Mouse (Mus musculus) G1E (cell line): ENCODE measurements around the gene Kdelr2. TPM values are rescaled to one million over a fixed set of nuclear protein-coding genes. Genes with fewer than 3 reads are reported as not detected.

ENCODE experiments used
- ATAC-seq: 2 replicates; pipeline ENCODE4 v1.8.0; 2016; ENCODE audit warnings: mild to moderate bottlenecking; ENCODE audit not compliant: insufficient number of reproducible peaks, poor library complexity, low FRiP score, severe bottlenecking; ENCODE audit errors: extremely low read depth
- DNase-seq: peaks from one replicate; pipeline ENCODE4 v3.0.0; 2012; ENCODE audit warnings: low spot score
- H3K27me3 ChIP-seq: 2 replicates; pipeline ENCODE4 v1.6.1; 2012; ENCODE audit warnings: mild to moderate bottlenecking, low read length, inconsistent platforms; ENCODE audit not compliant: insufficient read depth
- H3K36me3 ChIP-seq: replicated peaks from 2 replicates; pipeline ENCODE3; 2012; ENCODE audit warnings: mild to moderate bottlenecking, inconsistent platforms
- H3K4me1 ChIP-seq: 2 replicates; pipeline ENCODE4 v1.6.1; 2012; ENCODE audit warnings: low read depth, low read length, inconsistent platforms, mixed read lengths; ENCODE audit not compliant: insufficient read depth
- H3K4me3 ChIP-seq: 2 replicates; pipeline ENCODE4 v1.5.1; 2012; ENCODE audit warnings: low read depth, mild to moderate bottlenecking, inconsistent platforms, low read length, moderate library complexity, mixed read lengths
- H3K9me3 ChIP-seq: replicated peaks from 2 replicates; pipeline ENCODE4 v1.6.1; 2012; ENCODE audit warnings: inconsistent platforms
- CTCF ChIP-seq: IDR thresholded peaks from 2 replicates; pipeline ENCODE4 v1.5.1; 2012; ENCODE audit warnings: low read depth, low read length, inconsistent platforms, mixed read lengths
- GATA1 ChIP-seq: IDR thresholded peaks from 2 replicates; pipeline ENCODE4 v1.6.1; 2012; ENCODE audit warnings: borderline replicate concordance, low read length, inconsistent platforms, mixed read lengths
- GATA2 ChIP-seq: IDR thresholded peaks from 2 replicates; pipeline ENCODE4 v1.6.1; 2012; ENCODE audit warnings: low read depth, low read length, inconsistent platforms, borderline replicate concordance
- POLR2AphosphoS5 ChIP-seq: IDR thresholded peaks from 2 replicates; pipeline ENCODE4 v1.6.1; 2012; ENCODE audit warnings: low read depth, low read length, inconsistent platforms; ENCODE audit not compliant: insufficient replicate concordance
- TAL1 ChIP-seq: conservative IDR thresholded peaks from 2 replicates; pipeline ENCODE4 v1.6.1; 2012; ENCODE audit warnings: low read depth, low read length, inconsistent platforms, mixed read lengths
- polyA plus RNA-seq: library from polyadenylated mRNA; stranded (reverse); fragments of >175 nt; gene quantifications from 2 replicates; pipeline ENCODE4 v1.2.3, GENCODE M21; 2012
- total RNA-seq, 2 experiments: library from RNA; stranded (forward) in 1 of 2; stranded (reverse) in 1 of 2; fragments of 200-1000 nt in 1 of 2; fragments of >200 nt in 1 of 2; fragmentation: Nextera tagmentation in 1 of 2; gene quantifications; 2 replicates each; pipeline ENCODE4 v1.2.3; 2014 to 2017

Gene Kdelr2
- total and polyA plus RNA-seq, 3 experiments: 43.7 to 75.3 (median 59.7) TPM

DNA sequence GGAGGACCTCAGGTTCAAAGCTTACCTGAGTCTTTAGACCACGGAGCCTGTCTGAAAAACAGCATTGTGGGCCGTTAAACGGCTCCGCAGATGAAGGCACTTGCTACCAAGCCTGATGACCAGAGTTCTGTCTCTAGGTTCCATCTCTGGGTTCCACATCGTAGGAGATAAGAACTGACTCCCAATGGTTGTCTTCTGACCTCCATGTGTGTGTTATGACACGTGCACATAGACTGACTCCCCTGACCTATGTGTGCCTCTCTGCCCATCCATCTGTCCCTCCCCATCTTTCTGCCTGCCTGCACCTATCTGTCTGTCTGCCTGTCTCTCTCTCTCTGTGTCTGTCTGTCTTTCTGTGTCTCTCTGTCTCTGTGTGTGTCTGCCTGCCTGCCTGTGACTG lies 64.3 kb downstream of the Kdelr2 start:
- Histone ChIP-seq H3K27me3 (no peaks in the 10 kb centered on the region), H3K9me3 (no peaks in the 10 kb centered on the region), H3K4me3 (no peak overlapping the region), H3K36me3 (peaks cover 64% of the 10 kb centered on the region), H3K4me1 (peaks cover 60% of the 10 kb centered on the region)
- ATAC-seq: no peak
- TF ChIP-seq TAL1 (no peak), GATA1 (no peak), POLR2AphosphoS5 (no peak), GATA2 (no peak), CTCF (no peak)
- DNase-seq: no peak

DNA sequence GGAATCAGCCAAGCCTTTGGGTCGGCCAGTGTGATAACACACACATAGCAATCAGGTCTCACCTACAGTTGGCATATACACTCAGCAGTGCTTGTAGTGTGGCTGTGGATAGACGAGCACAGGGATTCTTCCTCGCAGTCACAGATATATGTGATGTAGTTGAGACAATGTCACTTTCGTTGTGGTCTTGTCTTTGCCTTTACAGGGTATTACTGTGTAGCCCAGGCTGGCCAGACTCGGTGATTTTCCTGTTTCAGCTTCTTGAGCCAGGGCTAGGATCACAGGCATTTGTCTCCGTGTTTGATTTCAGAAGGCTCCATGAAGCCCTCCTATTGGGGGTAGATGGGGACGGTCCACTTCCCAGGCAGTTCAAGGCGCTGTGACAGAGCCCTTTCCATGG lies 66.0 kb downstream of the Kdelr2 start:
- no peak for DNase-seq
- H3K36me3 ChIP-seq: peaks cover 81% of the 10 kb centered on the region
- peaks cover 51% of the 10 kb centered on the region for H3K4me1 ChIP-seq
- no peak for ATAC-seq
- TF ChIP-seq GATA1: no peak
- TF ChIP-seq CTCF: no peak
- TF ChIP-seq POLR2AphosphoS5: no peak
- TF ChIP-seq GATA2: no peak
- TF ChIP-seq TAL1: no peak
- no peaks in the 10 kb centered on the region for H3K9me3 ChIP-seq
- H3K27me3 ChIP-seq: no peaks in the 10 kb centered on the region
- H3K4me3 ChIP-seq: no peak overlapping the region

DNA sequence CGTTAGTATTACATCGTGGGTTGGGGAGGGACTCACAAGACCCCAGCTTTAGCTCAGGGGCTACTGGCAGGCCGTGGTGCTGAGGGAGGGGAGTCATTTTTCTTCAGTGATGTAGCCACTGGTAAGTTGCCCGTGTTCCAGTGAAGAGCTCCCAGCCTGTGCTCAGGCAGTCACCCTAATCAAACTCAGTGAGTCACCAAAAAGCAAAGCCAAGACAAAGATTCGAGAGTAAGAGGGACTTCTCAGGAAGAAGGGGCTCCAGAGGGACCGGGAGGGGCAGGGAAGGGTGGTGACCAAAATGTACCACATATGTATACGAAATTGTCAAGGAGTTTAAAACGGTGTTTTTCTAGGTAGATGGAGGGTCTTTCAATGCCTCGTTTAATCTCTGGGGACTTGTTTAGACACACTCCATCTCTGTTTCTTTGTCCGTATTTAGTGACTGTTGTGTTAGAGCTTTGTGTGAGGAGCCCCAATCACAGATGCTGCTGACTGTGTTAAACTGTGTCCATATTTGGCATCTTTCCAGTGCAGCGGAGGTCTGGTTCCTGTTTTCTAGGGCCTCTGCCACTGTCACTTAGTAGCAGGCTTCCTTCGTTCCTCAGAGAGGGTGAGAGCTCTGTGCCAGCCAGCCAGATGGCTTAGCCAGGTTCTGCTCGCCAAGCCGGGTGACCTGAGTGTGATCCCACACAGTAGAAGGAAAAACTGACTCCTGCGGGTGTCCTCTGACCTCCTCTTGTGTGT lies 67.0 kb downstream of the Kdelr2 start:
- TF ChIP-seq GATA1 (no peak), GATA2 (no peak), POLR2AphosphoS5 (no peak), TAL1 (no peak), CTCF (no peak)
- Histone ChIP-seq H3K36me3 (peaks cover 91% of the 10 kb centered on the region), H3K4me3 (no peak overlapping the region), H3K27me3 (no peaks in the 10 kb centered on the region), H3K4me1 (peaks cover 48% of the 10 kb centered on the region), H3K9me3 (no peaks in the 10 kb centered on the region)
- peak; percentile 41 for ATAC-seq
- peak; percentile 30 for DNase-seq

DNA sequence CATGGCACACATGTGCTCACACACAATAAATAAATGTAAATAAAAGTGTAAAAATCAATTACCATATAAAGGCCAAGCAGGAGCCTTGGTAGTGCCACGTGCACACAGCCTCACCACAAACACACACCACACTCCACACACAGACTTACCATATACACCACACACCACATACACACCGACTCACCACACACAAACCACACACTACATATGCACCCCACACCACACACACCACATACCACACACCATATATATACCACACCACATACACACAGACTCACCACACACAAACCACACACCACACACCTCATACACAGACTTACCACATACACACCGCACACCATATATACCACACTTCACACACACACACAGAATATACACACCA lies 67.5 kb downstream of the Kdelr2 start:
- no peak for ATAC-seq

More for the DNA sequence above, 67.5 kb downstream of the Kdelr2 start:
- DNase-seq: no peak
- no peaks in the 10 kb centered on the region for H3K9me3 ChIP-seq
- H3K4me1 ChIP-seq: peaks cover 43% of the 10 kb centered on the region
- no peaks in the 10 kb centered on the region for H3K27me3 ChIP-seq
- H3K4me3 ChIP-seq: no peak overlapping the region
- TF ChIP-seq GATA1 (no peak), TAL1 (no peak), POLR2AphosphoS5 (no peak), CTCF (no peak), GATA2 (no peak)
- H3K36me3 ChIP-seq: peaks cover 96% of the 10 kb centered on the region

Other genes with a start within 250 kb of the Kdelr2 start
- 21.4 and 26.6 TPM in 2 replicates for gene Rbak, start 223.1 kb upstream of the Kdelr2 start, total RNA-seq (2014; fragmentation: Nextera tagmentation)
- 19.8 and 21.5 TPM in 2 replicates for gene Rbak, start 223.1 kb upstream of the Kdelr2 start, total RNA-seq (2017)
- 3.0 TPM in 2 replicates for gene Rbak, start 223.1 kb upstream of the Kdelr2 start, polyA plus RNA-seq
- gene Spdye4b, start 222.8 kb upstream of the Kdelr2 start, total RNA-seq (2014; fragmentation: Nextera tagmentation): 0.53 TPM in 1 of 2 replicates, not detected in the other
- 0.05 and 0.17 TPM in 2 replicates for gene Spdye4b, start 222.8 kb upstream of the Kdelr2 start, total RNA-seq (2017)
- not detected in 2 replicates for gene Spdye4b, start 222.8 kb upstream of the Kdelr2 start, polyA plus RNA-seq
- gene Spdye4a, start 176.9 kb upstream of the Kdelr2 start, total RNA-seq (2014; fragmentation: Nextera tagmentation): not detected in 2 replicates
- not detected in 2 replicates for gene Spdye4a, start 176.9 kb upstream of the Kdelr2 start, total RNA-seq (2017)
- not detected in 2 replicates for gene Spdye4a, start 176.9 kb upstream of the Kdelr2 start, polyA plus RNA-seq
- 16.7 and 21.4 TPM in 2 replicates for gene Zfp12, start 168.7 kb upstream of the Kdelr2 start, total RNA-seq (2014; fragmentation: Nextera tagmentation)
- gene Zfp12, start 168.7 kb upstream of the Kdelr2 start, total RNA-seq (2017): 22.1 and 22.3 TPM in 2 replicates
- 3.9 and 4.2 TPM in 2 replicates for gene Zfp12, start 168.7 kb upstream of the Kdelr2 start, polyA plus RNA-seq
- 2.4 and 3.6 TPM in 2 replicates for gene Zfp316, start 133.8 kb upstream of the Kdelr2 start, total RNA-seq (2014; fragmentation: Nextera tagmentation)
- gene Zfp316, start 133.8 kb upstream of the Kdelr2 start, total RNA-seq (2017): 3.4 and 3.7 TPM in 2 replicates
- 8.2 and 9.6 TPM in 2 replicates for gene Zfp316, start 133.8 kb upstream of the Kdelr2 start, polyA plus RNA-seq
- gene Zfp853, start 110.2 kb upstream of the Kdelr2 start, total RNA-seq (2014; fragmentation: Nextera tagmentation): 0.63 TPM in 1 of 2 replicates, not detected in the other
- gene Zfp853, start 110.2 kb upstream of the Kdelr2 start, total RNA-seq (2017): 0.06 and 0.11 TPM in 2 replicates
- gene Zfp853, start 110.2 kb upstream of the Kdelr2 start, polyA plus RNA-seq: 0.03 and 0.10 TPM in 2 replicates
- gene E130309D02Rik, start 88.5 kb upstream of the Kdelr2 start, total RNA-seq (2014; fragmentation: Nextera tagmentation): 75.0 and 91.2 TPM in 2 replicates
- 18.0 and 19.4 TPM in 2 replicates for gene E130309D02Rik, start 88.5 kb upstream of the Kdelr2 start, total RNA-seq (2017)
- gene E130309D02Rik, start 88.5 kb upstream of the Kdelr2 start, polyA plus RNA-seq: 134 and 163 TPM in 2 replicates
- 53.5 and 75.9 TPM in 2 replicates for gene Zdhhc4, start 74.6 kb upstream of the Kdelr2 start, total RNA-seq (2014; fragmentation: Nextera tagmentation)
- gene Zdhhc4, start 74.6 kb upstream of the Kdelr2 start, total RNA-seq (2017): 45.6 and 45.8 TPM in 2 replicates
- 47.5 and 68.7 TPM in 2 replicates for gene Zdhhc4, start 74.6 kb upstream of the Kdelr2 start, polyA plus RNA-seq
- gene Grid2ip, start 46.5 kb upstream of the Kdelr2 start, total RNA-seq (2014; fragmentation: Nextera tagmentation): not detected in 2 replicates
- 0.05 TPM in 1 of 2 replicates, not detected in the other for gene Grid2ip, start 46.5 kb upstream of the Kdelr2 start, total RNA-seq (2017)
- 0.02 TPM in 1 of 2 replicates, not detected in the other for gene Grid2ip, start 46.5 kb upstream of the Kdelr2 start, polyA plus RNA-seq
- gene Daglb, start 60.7 kb downstream of the Kdelr2 start, total RNA-seq (2014; fragmentation: Nextera tagmentation): 19.4 and 29.9 TPM in 2 replicates
- gene Daglb, start 60.7 kb downstream of the Kdelr2 start, total RNA-seq (2017): 14.1 and 14.4 TPM in 2 replicates
- 6.1 and 9.0 TPM in 2 replicates for gene Daglb, start 60.7 kb downstream of the Kdelr2 start, polyA plus RNA-seq
- gene Rac1, start 124.2 kb downstream of the Kdelr2 start, total RNA-seq (2014; fragmentation: Nextera tagmentation): 802 and 891 TPM in 2 replicates
- gene Rac1, start 124.2 kb downstream of the Kdelr2 start, total RNA-seq (2017): 150 and 168 TPM in 2 replicates
- gene Rac1, start 124.2 kb downstream of the Kdelr2 start, polyA plus RNA-seq: 93.2 and 99.6 TPM in 2 replicates
- gene Cyth3, start 218.6 kb downstream of the Kdelr2 start, total RNA-seq (2014; fragmentation: Nextera tagmentation): 242 and 246 TPM in 2 replicates
- 174 and 191 TPM in 2 replicates for gene Cyth3, start 218.6 kb downstream of the Kdelr2 start, total RNA-seq (2017)
- 70.4 and 76.3 TPM in 2 replicates for gene Cyth3, start 218.6 kb downstream of the Kdelr2 start, polyA plus RNA-seq